Mouse (Mus musculus) thymus, adult 18-20 months (tissue): Measurements from ENCODE around the gene Fpgs.

Experiments used
- DNase-seq, 2 experiments: peaks; one replicate each; pipeline ENCODE4 v3.0.0; 2022; ENCODE audit warnings: mixed read lengths in 2 of 2

Gene Fpgs

GRCm38 (mm10) chr2:32724149-32724548 lies 20.2 kb upstream of the Fpgs start:
- no peak for DNase-seq

- no peak for DNase-seq
Observed at GRCm38 (mm10) chr2:32722581-32722980, 18.6 kb upstream of the Fpgs start.

DNA sequence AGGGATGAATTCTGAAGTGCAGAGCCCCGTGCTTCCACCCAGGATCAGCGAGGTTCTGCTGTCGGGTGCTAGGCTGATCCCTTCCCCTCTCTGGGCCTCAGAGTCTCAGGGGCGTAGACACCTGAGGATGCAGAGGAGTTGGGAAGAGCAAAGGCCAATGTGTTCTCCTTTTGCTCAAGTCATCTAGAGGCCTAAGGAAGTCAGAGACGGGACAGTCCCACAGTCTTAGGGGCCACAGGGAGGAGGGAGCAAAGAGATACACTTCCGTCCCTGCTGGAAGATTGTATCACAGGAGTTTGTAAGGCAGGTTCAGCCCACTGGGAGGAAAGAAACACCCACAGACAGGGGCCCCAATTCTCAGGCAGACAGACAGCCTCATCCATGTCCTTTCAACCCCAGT lies 18.1 kb upstream of the Fpgs start:
- no peak for DNase-seq

- DNase-seq: peak in 1 of 2 experiments; percentile 58
Observed at GRCm38 (mm10) chr2:32720681-32721229, 16.8 kb upstream of the Fpgs start, which contains the start of gene Sh2d3c. Gene Sh2d3c, plus strand, starts transcription at chr2:32721055.

DNA sequence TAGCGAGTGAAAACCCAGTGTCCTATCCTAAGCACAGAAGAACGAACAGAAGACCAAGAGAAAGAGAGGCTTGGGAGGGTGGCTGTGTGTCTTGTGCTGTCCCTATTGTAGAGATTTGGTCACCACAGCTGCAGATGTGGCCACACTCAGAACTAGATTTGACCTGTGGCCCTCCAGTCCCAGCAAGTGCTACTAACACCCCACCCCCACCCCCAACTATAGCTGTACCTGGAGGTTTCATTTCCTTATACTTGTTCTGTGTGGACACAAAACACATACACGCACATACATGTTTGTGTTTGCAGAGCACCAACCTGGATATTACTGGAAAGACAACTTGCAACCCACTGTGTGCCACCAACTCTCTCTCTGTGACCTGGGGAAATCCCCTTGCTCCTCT lies 16.1 kb upstream of the Fpgs start:
- DNase-seq: no peak

DNA sequence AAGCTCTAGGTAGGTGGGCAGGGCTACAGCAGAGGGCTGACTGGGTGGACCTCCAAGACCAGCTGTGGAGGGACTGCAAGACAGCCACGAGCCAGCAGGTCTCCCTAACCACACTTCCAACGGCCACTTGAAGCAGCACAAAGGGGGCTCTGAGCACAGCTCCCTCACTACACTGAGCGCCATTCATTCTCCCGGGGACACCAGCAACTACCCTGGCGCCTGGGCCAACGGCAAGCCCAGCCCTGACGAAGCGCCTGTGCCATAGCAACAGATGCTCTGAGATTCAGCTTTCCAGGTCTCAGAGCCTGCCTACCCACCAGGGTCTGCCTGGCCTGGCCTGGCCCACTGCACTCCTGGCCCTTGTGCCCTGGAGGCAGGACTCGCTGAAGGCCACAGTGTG lies 14.8 kb upstream of the Fpgs start:
- no peak for DNase-seq

DNA sequence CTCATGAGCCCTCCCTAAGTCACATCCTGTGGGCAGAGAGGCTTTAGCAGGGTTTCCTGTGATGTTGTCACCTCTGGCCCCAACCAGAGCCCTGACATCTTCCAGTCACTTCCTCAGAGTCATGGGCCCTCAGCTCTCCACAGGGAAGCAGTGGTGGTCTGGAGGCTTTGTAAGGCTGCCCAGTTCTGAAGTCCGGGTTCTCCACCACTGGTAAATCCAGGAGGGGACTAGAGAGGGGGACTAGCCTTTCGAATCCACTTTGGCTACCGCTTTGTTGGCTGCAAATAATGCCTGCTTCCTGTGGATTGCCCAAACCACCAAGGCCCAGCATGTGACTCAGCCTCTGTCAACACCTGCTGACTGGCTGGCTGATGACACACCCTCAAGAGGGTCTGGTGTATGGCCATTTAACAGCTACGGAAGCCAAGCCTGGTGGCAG lies 11.1 kb upstream of the Fpgs start:
- no peak for DNase-seq

DNA sequence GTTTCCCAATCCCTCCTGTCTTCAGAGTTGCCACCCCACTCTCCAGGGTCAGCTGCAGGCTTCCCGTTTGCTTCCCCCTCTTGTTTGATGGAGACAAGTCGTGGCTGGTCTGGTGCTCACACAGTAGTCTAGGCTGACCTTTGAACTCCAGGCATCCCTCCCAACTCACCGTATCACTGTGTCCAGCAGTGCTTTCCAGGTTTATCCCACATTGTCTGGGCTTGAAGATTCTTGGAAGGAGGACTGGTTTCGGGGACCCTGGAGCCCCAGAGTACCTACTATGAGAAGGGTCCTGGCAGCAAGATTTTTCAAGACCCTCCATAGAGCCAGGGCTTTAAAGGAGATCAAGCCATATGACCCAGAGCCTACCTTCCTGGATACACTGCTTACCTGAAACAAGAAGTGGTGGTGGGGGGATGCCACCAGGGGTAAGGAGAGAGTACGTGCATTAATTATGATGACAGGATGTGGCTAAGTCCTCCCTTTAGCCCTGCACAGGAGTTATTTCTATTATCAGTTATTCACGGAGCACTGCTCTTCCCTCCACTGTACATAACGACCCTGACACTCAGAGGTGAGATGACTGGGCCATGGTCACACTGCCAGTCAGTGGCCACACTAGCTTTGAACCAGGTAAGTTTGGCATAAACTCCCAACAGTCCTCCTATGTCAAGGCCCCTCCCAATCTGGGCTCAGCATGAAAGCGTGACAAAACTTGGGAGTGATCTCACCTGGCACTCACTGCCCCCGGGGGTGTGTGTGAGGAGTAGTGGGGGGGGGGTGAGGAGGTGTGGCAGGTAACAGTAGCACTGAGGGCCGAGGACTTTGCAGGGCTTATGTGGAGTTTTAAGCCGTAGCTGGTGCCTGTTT lies 10.4 kb upstream of the Fpgs start:
- no peak for DNase-seq

GRCm38 (mm10) chr2:32712934-32713817 lies 9.2 kb upstream of the Fpgs start, which contains the start of gene Cdk9:
Gene Cdk9, minus strand, starts transcription at chr2:32713076.
- peak; percentile 88 to 89 for DNase-seq

GRCm38 (mm10) chr2:32712586-32712933 lies 8.6 kb upstream of the Fpgs start:
- peak; percentile 90 to 91 for DNase-seq

- DNase-seq: peak; percentile 65 to 70
Observed at GRCm38 (mm10) chr2:32712108-32712551, 8.2 kb upstream of the Fpgs start.

DNA sequence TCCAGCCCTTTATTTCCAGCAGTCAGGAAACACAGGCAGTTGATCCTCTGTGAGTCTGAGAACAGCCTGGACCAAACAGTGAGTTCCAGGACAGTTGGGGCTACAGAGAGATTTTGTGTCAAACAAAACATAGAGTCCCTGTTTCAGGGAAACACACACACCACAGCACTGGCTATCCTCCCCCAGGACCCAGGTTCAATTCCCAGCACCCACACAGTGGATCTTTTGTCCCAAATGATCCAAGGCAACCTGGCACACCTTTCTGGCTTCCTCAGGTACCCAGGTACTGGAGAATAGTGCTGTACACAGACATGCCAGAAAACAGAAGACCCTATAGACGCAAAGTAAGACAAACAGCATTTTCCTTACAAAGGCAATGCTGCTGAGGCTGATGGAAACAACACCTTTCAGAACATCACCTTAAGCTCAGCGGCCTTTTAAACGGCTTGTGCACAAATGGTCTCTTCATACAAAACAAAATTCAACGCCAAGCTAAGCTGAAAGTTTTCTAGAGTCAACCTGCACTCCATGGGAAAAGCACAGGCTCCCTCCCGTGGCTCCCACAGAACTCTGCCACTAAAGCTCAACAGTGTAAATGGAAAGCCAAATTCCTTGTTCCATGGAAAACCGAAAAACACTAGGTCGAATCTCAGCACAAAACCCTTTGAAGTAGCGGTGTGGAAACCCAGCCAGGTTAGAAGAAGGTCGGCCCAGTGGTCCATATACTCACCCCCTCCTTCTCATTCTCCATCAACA lies 7.5 kb upstream of the Fpgs start:
- no peak for DNase-seq

DNA sequence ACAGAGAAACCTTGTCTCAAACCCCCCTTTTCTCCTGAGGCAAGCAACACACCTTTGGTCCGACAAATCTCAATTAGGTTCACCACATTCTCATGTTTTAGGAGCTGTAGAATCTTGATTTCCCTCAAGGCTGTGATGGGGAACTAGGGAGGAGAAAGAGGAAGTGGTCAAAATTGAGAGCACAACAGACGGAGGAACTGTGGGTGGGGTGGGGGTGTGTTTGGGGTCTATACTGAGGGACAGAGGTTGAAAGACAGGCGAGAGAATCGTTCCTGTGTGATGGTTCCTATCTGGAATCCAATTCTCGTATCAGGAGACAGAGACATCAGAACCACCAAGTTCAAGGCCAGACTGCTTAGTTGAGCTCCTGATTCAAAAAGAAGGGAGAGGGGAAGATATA lies 6.5 kb upstream of the Fpgs start:
- DNase-seq: no peak

GRCm38 (mm10) chr2:32709521-32710137 lies 5.7 kb upstream of the Fpgs start:
- no peak for DNase-seq

DNA sequence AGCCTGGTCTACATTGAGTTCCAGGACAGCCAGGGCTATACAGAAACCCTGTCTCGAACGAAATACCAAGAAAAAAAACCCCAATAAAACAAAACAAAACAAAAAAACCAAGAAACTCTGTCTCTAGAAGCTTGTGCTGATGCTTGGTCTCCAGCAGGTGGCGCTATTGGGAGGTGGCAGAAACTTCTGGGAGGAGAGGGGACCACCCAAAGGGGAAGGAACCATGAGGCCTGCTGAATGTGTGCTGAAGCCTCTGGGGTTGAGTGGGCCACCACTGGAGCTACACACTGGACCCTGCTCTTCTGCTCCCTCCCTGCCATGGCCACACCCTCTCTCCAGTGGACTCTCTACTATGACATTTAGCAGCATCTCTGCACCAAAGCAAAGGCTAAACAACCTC lies 4.7 kb upstream of the Fpgs start:
- no peak for DNase-seq

DNA sequence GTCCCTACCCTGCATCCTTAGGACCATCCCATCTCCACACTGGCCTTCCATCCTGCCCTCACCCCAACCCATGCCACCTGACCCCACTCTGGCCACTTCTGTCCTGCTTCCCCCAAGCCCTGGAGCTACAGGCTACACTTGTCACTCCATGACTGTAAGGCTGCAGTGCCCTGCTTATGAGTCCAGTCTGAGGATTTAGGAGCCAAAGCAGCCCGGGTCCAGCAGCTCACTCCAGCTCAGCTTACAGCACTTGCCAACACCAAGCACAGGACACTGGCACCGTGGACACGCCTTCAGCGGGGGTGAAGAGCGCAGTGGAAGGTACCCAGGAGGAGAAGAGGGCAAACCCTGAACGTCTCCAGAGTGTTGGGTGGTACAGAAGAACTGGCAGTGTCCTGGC lies 3.0 kb upstream of the Fpgs start:
- DNase-seq: no peak

- no peak for DNase-seq
Observed at GRCm38 (mm10) chr2:32705018-32705417, 1.1 kb upstream of the Fpgs start.

- DNase-seq: no peak
Observed at GRCm38 (mm10) chr2:32703046-32703445, 899 bp downstream of the Fpgs start.

DNA sequence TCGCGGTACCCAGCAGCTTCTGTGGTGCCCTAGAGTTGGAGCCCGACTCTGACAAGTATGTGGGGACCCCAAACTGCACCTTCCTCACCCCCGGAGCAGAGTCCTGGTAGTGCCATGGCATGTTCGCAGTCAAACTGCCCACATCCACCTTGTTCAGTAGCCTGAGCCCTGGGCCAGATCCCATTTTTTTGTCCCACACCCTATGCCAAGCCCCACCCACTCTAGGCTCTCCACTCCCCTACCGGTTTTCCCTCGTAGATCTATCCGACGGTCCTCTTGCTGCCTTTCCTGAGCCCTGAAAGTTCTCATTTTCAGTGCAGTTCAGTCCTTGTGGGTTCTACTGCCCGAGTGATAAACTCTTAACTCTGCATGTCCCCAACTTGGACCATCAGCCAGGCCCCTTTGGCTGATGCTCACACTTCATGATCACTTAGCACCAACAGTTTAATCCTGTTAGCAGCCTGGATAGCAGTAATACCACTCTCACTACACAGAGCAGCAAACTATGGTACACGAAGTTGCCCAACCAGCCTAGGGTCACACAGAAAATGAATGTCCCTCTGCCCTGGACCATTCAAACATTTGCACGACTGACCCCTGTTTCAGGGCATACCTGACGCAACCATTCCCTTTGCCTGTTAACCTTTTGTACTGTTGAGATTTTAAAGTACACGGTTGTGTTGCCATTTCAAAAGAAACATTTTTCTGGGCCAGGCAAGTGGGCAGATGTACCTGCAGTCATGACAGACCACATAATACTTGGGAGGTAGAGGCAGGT lies 2.8 kb downstream of the Fpgs start:
- DNase-seq: no peak

GRCm38 (mm10) chr2:32699680-32700079 lies 4.3 kb downstream of the Fpgs start:
- no peak for DNase-seq

DNA sequence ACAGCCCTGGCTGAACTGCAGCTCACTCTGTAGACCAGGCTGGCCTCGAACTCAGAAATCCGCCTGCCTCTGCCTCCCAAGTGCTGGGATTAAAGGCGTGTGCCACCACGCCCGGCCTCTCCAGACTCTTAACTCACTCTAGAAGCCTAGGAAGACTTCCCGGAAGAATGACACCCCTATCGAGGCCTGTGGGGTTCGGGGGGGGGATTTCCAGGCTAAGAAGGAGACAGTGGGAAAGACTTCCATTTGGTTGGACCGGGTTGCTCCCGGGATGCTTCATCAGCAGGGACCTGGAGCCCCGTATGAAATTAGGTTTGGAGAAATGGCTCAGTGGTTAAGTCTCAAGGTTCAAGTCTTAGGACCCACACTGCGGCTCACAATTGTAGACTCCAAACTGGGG lies 9.3 kb downstream of the Fpgs start:
- no peak for DNase-seq
